Mouse (Mus musculus) right cerebral cortex, postnatal 25 days (tissue): ENCODE data around the gene Tox4.

ENCODE experiments used
- DNase-seq: peaks from one replicate; pipeline ENCODE4 v3.0.0; 2022

Tox4 gene

DNA sequence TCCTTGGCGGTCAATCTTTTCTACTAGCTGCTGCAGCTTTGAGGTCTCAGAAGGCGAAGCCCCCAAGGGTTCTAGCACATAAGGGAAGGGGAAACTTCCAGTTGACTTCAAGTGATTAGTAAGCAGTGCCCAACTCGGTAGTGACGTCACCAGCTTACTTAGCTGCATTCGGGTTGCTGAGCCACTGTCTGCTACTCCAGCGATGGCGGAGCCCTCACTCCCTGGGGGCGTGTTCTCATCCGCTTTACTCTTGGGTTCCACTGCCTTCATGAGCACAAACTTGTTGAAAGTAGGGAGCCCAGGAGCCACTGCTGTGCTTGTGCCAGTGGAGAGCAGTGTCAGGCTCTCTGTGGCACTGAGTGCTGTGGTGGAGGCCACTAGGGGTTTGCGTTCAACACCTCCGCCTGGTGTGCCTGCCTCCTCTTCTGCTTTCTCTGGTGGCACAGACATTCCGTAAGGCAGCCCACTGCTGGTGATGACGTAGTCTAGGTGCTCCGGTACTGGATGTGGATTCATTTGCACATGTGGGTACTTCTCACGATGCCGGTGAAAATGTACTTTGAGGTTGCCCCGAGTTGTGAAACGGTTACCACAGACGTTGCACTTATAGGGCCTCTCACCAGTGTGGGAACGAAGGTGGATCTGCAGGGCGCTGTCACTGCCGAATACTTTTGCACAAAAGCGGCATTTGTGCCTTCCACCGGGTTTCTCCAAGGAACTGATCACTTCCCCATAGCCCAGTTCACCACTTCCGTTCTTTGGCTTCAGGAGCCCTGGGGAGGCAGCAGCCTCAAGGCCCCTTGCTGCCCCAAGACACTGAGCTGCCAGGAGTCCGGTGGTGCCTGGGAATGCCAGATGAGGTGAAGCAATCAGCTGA is 35.2 kb downstream of the Tox4 start:
- DNase-seq = no peak

DNA sequence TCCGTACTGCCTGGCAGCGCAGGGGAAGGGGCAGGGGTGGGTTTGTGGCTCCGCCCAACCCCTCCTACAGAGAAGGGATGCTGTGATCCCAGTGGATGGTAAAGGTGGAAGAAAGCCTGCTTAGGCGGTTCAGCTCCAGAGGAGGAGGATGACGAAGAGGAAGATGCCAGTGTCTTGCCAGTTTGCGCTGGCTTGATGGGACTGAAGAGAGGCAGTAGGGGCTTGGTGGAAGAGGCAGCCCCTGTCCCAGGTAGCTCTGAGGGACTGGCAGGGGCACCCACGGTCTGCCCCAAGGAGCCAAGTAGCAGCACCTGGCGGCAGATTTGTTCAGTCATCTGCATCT is 35.8 kb downstream of the Tox4 start:
- peak; percentile 24 for DNase-seq

DNA sequence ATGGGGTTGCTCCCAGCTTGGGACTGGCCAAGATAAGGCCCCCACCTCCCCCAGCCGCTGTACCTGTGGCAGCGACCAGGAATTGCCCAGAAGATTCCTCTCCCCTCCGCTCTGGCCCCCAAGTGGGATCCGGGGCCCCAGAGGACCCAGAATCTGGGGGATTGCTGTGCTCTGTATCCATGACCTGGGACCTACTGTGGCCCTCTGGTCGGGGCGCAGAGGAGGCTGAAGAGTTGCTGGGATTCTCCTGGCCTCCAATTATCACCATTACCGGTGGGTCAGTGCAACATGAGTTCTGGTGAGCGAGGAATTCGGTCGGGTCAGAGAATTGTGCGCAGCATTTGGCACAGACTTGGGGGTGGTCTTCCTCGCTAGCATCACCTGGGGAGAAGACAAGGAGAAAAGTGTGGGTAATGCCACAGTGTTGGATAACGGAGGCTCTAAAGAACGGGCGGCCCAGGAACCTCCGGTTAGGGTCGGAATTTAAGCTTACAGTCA is 36.4 kb downstream of the Tox4 start:
- no peak for DNase-seq

DNA sequence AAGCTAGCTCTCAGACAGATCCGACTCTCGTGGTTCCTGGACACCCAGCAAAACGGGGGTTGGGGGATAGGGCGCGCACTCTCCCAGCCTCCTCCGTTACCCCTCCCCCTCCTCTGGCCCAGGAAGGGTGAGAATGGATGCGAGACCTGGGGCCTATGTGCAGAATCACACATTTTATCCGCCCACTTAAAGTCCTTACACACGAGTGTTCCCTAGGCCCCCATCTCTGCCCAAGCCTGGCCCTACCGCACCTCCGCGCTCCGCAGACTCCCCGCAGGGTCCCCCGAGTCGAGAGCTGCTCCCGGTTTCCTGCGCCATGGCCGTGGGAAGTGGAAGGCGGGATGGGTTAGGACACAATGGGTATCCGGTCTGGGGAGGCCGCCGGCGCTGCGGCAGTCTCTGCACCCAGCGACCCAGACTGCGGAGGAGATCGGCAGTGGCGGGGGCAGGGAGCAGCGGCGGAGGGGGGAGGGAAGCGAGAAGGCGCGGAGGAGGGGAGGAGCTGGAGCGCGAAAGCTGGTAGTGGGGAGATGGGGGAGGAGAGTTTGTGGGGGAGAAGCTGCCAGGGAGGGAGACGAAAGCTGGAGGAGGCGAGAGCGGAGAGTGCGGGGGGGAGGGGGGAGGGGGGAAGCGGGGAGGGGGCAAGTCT is 37.0 kb downstream of the Tox4 start:
- DNase-seq = peak; percentile 75

DNA sequence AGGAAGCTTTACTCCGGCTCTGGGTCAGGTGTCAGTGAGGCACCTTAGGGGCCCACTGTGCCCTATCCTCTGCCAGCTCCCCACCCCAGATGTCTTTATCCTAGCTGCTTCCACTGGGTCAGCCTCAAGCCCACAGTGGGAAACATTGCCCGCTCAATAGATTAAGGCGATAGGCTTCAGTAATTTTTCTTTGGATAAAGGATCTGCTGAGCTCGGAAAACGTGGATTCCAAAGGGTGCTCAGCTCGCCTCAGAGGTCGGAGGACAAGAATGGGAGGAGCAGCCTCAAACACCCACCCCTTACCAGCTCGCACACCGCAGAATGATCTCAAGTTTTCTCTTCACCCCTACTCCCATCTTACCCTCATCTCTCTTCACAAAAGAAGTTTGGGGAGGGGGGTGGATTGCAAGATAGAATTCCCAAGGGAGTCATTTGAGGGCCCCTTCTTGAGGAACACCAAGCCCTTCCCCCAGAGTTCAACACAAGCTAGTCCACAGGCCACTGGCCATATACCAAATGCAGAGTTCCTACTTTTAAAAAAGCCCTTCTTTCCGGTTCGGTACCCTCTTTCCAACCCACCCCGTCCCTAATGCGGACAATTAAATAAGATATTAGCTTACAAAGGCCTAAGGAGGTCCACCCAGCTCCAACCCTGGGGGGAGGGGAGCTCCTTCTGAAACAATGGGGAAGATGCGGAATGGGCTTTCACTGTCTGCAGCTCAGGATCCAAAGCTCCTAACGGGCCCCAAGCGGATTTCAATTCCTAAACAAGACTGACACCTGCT is 37.7 kb downstream of the Tox4 start:
- peak; percentile 26 for DNase-seq

DNA sequence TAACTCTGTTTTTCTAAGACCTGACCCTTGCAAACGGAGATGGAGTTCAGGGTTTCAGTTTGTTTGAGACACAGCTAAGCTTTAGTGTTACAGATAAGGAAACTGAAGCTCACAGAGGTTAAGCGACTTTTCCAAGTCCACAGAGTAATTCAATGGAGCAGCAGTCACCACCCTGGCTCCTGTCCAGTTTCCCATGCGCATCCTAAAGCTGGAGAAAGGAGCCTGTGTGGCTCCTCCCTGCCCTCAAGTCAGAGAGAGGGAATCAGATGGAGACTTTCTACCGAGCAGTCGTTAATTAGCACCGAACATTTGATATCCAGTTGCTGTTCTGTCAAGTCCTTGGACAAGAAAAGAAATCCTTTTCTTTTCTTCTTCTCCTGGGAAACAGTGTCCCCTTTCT is 40.4 kb downstream of the Tox4 start:
- DNase-seq = no peak

DNA sequence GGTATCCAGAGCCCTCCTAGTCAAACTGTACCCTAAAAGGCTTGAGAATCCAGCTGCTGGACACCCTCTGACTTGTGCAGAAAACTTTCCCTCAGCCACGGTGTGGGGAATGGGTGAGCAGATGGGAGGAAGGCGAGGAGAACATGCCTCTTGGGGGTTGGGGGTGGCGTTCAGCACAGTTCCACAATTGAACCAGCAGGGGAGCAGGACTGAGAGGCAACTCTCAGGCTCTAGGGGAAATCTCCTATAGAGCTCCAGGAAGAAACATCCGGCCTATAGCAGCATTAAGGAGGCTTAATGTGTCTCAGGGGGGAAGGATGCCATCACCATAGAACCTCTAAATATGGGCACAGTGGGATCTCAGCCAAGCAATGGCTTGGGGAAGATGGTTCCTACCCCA is 46.9 kb downstream of the Tox4 start:
- DNase-seq = no peak

DNA sequence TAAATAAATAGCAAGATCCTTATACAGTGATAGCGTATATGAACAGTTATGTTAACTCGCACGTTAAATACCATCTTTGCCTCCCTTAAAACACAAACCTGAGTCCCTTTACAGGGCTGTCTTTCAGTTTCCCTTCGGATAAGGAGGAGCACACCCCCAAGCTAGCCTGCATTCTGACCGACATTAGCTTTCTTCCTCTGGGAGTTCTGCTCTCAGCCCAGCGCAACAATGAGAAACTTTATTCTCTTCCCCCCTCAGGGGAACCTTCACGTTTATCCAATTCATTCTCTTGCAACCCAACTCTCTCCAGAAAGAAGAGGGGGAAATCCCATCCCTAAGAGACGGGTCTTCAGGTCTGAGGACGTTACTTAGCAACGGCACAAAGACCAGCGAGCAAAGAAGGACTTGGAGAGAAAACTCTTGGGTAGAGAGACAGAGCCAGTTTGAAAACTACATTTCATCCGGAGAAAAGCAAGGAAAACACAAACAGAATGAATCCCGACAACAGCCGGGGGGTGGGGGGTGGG is 48.5 kb downstream of the Tox4 start:
- DNase-seq = no peak

DNA sequence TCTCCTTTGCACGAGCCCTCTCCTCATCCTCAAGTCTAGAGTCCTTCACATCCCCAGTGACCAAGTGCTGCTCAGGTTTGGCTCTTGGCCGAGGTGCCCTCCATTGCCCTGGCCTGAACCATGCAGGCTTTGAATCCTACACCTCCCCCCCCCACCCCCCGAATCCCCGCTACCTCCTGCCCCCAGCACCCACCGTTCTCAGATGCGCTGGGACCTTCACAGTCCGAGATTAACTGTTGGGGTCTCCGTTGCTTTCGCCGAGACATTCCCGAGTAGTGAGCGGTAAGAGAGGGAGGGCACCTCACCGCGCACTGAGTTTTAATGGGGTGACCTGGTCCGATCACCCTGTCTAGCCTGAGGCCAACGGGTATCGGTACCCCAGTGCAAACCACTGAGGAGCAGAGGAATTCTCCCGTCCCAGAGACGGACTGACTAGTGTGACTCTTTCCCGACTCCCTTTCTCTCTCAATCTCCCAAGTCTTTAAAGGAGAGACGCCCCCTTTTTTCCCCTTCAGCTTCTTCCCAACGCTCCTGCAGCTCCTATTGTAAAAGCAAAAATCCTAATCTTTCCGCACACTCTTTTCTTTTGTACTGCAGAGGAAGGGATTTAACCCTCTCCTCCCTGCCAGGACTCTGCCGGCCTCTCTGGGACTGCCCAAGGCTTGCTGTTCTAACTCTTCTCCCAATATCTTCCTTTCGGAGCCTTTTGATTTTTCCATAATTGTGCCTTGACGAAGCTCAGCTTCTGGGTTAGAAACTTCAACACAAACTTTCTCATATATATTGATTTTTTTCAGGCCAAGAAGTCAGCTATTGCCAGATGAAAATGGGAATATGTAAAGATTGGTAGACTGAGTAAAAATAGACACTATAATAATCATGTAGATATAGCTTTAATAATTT is 49.2 kb downstream of the Tox4 start, which contains the start of gene Sall2:
Gene Sall2 (minus strand): TSS at position 853 of the 903 bp plus-strand sequence.
- no peak for DNase-seq

DNA sequence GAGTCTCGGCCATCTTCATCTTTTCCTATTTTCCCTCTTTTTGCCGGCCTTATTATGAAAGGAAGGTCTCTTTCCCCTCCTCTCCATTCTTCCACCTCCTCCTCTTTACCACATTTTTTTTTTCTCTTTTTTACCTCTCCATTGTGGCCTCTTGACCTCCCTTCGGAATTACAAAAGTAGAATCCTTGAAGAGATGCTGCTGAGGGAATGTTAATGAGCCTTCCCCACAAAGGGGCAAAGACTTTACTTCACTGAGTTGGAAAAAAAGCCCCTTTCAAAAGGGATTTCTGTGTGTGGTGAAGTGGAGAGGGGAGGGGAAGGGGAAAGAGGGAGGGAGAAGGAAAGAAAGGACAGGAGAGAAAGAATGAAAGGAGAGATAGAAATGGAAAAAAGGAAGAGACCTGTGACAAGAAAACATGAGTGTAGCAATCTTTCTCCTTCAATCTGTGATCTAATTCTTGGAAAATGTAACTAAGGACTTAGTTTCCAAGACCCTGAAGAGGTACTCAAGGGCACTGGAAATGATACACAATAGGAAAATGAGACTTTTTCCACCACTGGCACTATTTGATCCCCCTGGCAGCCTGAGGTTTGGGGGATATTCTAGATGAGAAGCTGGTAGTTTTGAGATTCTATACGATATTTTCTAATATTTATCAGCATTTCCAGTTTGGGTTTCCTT is 52.3 kb downstream of the Tox4 start:
- no peak for DNase-seq

DNA sequence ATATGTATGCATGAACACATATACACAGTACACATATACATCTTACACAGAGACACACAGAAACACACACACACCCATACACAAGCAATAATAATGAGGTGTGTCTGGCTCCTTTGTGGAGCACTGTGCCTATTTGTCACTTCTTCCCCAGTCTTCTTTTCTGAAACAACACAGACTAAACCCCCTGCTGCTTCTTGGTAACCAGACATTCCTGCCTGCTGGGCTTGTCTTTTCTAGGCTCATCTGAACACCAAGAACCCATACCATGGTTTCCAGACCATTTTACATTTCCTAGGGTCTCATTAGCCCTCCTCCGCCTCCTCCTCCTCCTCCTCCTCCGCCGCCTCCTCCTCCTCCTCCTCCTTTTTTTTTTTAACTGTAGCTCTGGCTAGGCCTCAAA is 53.2 kb downstream of the Tox4 start:
- DNase-seq = no peak

DNA sequence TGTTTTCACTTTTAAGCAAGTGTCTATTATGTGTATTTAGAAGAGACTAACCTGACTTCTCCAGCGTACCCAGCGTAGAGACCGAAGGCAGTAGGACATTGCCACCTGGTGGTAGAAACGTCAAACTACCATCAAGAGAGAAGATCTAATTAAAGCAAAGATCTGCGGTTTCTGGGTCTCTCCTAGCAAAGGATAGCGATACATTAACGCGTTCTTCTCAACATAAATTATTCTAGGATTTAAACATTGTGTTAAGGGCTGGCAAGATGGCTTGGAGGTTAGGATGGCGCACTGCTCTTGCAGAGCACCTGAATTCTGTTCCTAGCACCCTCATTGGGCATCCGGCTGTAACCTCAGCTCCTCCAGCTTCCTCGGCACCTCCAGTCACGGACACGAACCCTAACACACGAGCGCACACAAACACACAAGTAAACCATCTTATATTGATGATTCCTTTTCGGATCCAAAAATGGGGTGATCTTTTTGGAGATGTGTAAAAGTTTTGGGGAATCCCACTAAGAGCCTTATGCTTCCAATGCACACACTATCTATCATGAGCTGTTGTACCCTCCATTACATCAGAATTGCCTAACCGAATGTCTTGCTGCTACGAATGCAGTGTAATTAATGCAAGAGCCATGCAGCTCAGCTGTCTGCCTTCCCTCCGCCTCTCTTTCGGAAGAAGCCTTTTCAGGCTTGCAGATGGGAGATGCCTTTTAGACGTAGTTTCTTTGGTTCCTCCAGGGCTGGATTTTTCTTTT is 60.0 kb downstream of the Tox4 start:
- peak; percentile 40 for DNase-seq

DNA sequence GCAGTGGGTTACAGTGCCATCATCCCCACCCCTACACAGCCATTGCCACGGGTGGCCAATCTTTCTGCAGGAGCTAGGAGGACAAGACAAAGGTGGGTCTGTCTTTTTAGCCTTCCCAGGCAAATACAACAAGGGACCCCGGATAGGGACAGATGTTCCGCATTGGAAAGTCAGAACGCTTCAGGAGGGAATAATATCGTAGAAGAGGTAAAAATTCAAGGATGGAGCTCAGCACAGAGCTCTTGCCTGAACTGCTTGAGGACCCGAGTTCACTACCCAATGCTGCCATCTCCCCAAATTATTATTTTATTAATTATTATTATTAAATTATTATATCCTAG is 60.5 kb downstream of the Tox4 start:
- no peak for DNase-seq
